8 mouse cellular contexts compared by ENCODE assay signal in genomic region chr2:152933048-152933447, GRCm38 (mm10). TPM values are rescaled to one million over a fixed set of nuclear protein-coding genes. Genes with fewer than 3 reads are reported as not detected.
A peak's percentile ranks its signal among the peaks of the same experiment; 100 is the strongest.
DNase-seq lines count a peak whose midpoint lies in the region; ATAC-seq and TF ChIP-seq lines count a peak whose summit lies in the region.

Gene Foxs1, minus strand, starts transcription at chr2:152933208.

- DNase-seq in ovary, adult 18-20 months (ENCODE audit: low spot score) = peak; percentile 52
- no peak for DNase-seq in ovary, postnatal 14 days (ENCODE audit: low spot score)
- peak; percentile 65 to 85 for DNase-seq in heart, adult 18-20 months
- DNase-seq in kidney, postnatal 14 days = peak; percentile 67
- DNase-seq in stomach, postnatal 0 days (ENCODE audit: low spot score) = no peak
- no peak for DNase-seq in layer of hippocampus, postnatal 10 days (ENCODE audit: low spot score in 2 of 2)
- no peak for DNase-seq in right cerebral cortex, adult 2 months (ENCODE audit: low spot score in 2 of 2)
- no peak for DNase-seq in embryo, embryonic 11 days

- TF ChIP-seq CTCF in stomach, postnatal 0 days (IDR thresholded peaks at IDR 0.05; ENCODE audit: low read depth) = no peak

- no peak within 1 kb of the TSS; the same call in 1 of the 2 replicates for H3K4me2 ChIP-seq in stomach, postnatal 0 days (replicated peaks; ENCODE audit: low read depth)

- H3K9ac ChIP-seq in stomach, postnatal 0 days (ENCODE audit: low read length) = 0 out of 2 replicates have a peak within 1 kb of the TSS, but pooled peaks have one; percentile 4

- H3K4me1 ChIP-seq in stomach, postnatal 0 days (replicated peaks; ENCODE audit: control insufficient read depth, insufficient read depth) = no peaks in the 10 kb centered on the region

- peak within 1 kb of the TSS; percentile 49; the same call in 1 of the 2 replicates for H3K27ac ChIP-seq in stomach, postnatal 0 days (replicated peaks)

- TF ChIP-seq EP300 in stomach, postnatal 0 days (optimal IDR thresholded peaks at IDR 0.05) = no peak

- H3K27me3 ChIP-seq in stomach, postnatal 0 days (ENCODE audit: control insufficient read depth, insufficient read depth, low read length) = no peaks in the 10 kb centered on the region

- no peak for ATAC-seq in stomach, postnatal 0 days (ENCODE audit: low FRiP score, low TSS enrichment)

- H3K4me3 ChIP-seq in stomach, postnatal 0 days (ENCODE audit: low read depth, low read length) = peak within 1 kb of the TSS; percentile 10; the same call in 1 of the 2 replicates

- no peaks in the 10 kb centered on the region for H3K36me3 ChIP-seq in stomach, postnatal 0 days (ENCODE audit: control insufficient read depth, insufficient read depth, low read length)

- H3K9me3 ChIP-seq in stomach, postnatal 0 days (ENCODE audit: control insufficient read depth, low read length) = no peaks in the 10 kb centered on the region

- WGBS in stomach, postnatal 0 days = 18% methylated on average over 7 of the region's 9 CpGs

RNA-seq across cellular contexts. Expression of gene Foxs1, which starts in this region (rescaled TPM):
- total RNA-seq in heart, adult 18-20 months (2021) = 1 to 10 TPM; 2.2 to 2.6 TPM
- polyA plus RNA-seq in stomach, postnatal 0 days (2015; fragmentation: Nextera tagmentation; extraction: Ambion mirVana) = 2.3 and 2.6 TPM in 2 replicates
- 1 to 10 TPM; 1.5 TPM for total RNA-seq in layer of hippocampus, postnatal 10 days (2021)

Comparison
In these comparisons a context has a peak if more than half of its experiments do, and no peak if none do; other contexts are left out.
1. DNase-seq: peak in ovary, adult 18-20 months (single experiment), heart, adult 18-20 months (2 of 2) and kidney, postnatal 14 days (single experiment); none in ovary, postnatal 14 days (single experiment), stomach, postnatal 0 days (single experiment), layer of hippocampus, postnatal 10 days (0 of 2), right cerebral cortex, adult 2 months (0 of 2) and embryo, embryonic 11 days (single experiment).